Mouse (Mus musculus): ENCODE data around the gene Ski. TPM values are rescaled to one million over a fixed set of nuclear protein-coding genes. Genes with fewer than 3 reads are reported as not detected.
A peak's percentile ranks its signal among the peaks of the same experiment; 100 is the strongest.

Gene Ski
- total and polyA plus RNA-seq, 3 experiments, result 34.9 to 56.8 (median 56.7) TPM

- H3K27me3 ChIP-seq (ENCODE audit: control insufficient read depth, insufficient read depth, low read length), result no peaks in the 10 kb centered on the region
- H3K4me3 ChIP-seq, result no peak overlapping the region
- intact Hi-C loops (cut with DNase I), result no loop called here
- TF ChIP-seq POLR2A (IDR thresholded peaks at IDR 0.05; ENCODE audit: insufficient read depth, low read depth, low read length), result no peak
- TF ChIP-seq EP300 (IDR thresholded peaks at IDR 0.05; ENCODE audit: insufficient read depth, low read depth, low read length), result no peak
- TF ChIP-seq CTCF (IDR thresholded peaks at IDR 0.05), result no peak
- H3K9ac ChIP-seq (ENCODE audit: low read depth, low read length), result no peak overlapping the region
- H3K79me2 ChIP-seq (replicated peaks; ENCODE audit: control insufficient read depth, insufficient read depth, low read length), result peaks cover 12% of the 10 kb centered on the region
- 92% methylated on average over 8 of the region's 8 CpGs for WGBS
- DNase-seq, result no peak
- H3K27ac ChIP-seq, result no peak overlapping the region
- peaks cover 5% of the 10 kb centered on the region for H3K36me3 ChIP-seq (ENCODE audit: control insufficient read depth, insufficient read depth, low read length)
- H3K4me1 ChIP-seq (ENCODE audit: control insufficient read depth, insufficient read depth, low read length), result peaks cover 62% of the 10 kb centered on the region
Observed at GRCm38 (mm10) chr4:155168835-155169252, 53.5 kb downstream of the Ski start.

- Histone ChIP-seq H3K79me2 (replicated peaks; ENCODE audit: control insufficient read depth, insufficient read depth, low read length) (peaks cover 13% of the 10 kb centered on the region), H3K9ac (ENCODE audit: low read depth, low read length) (no peak overlapping the region), H3K36me3 (ENCODE audit: control insufficient read depth, insufficient read depth, low read length) (peaks cover 7% of the 10 kb centered on the region), H3K4me3 (no peak overlapping the region), H3K27ac (no peak overlapping the region), H3K4me1 (ENCODE audit: control insufficient read depth, insufficient read depth, low read length) (peaks cover 62% of the 10 kb centered on the region), H3K27me3 (ENCODE audit: control insufficient read depth, insufficient read depth, low read length) (no peaks in the 10 kb centered on the region)
- DNase-seq, result no peak
- TF ChIP-seq POLR2A (IDR thresholded peaks at IDR 0.05; ENCODE audit: insufficient read depth, low read depth, low read length) (no peak), CTCF (IDR thresholded peaks at IDR 0.05) (no peak), EP300 (IDR thresholded peaks at IDR 0.05; ENCODE audit: insufficient read depth, low read depth, low read length) (no peak)
- intact Hi-C loops (cut with DNase I), result loop anchor here (2.0 kb wide), 1 partner anchor 21 kb away; no protein-coding TSS in a partner anchor
Observed at GRCm38 (mm10) chr4:155165861-155166260, 56.5 kb downstream of the Ski start.

GRCm38 (mm10) chr4:155164550-155164949, 57.8 kb downstream of the Ski start:
- peaks cover 60% of the 10 kb centered on the region for H3K4me1 ChIP-seq (ENCODE audit: control insufficient read depth, insufficient read depth, low read length)
- DNase-seq, result peak; percentile 80 to 87
- H3K4me3 ChIP-seq, result no peak overlapping the region
- H3K9ac ChIP-seq (ENCODE audit: low read depth, low read length), result no peak overlapping the region
- peaks cover 7% of the 10 kb centered on the region for H3K36me3 ChIP-seq (ENCODE audit: control insufficient read depth, insufficient read depth, low read length)
- peaks cover 11% of the 10 kb centered on the region for H3K79me2 ChIP-seq (replicated peaks; ENCODE audit: control insufficient read depth, insufficient read depth, low read length)
- no peaks in the 10 kb centered on the region for H3K27me3 ChIP-seq (ENCODE audit: control insufficient read depth, insufficient read depth, low read length)
- TF ChIP-seq CTCF (IDR thresholded peaks at IDR 0.05) (no peak), EP300 (IDR thresholded peaks at IDR 0.05; ENCODE audit: insufficient read depth, low read depth, low read length) (peak; percentile 91; the same call in 1 of the 2 replicates)
- H3K27ac ChIP-seq, result peak overlapping the region; percentile 69
- intact Hi-C loops (cut with DNase I), result loop anchor here (2.0 kb wide), 1 partner anchor 22 kb away; no protein-coding TSS in a partner anchor
- WGBS, result 14% methylated on average over 6 of the region's 6 CpGs

- no peaks in the 10 kb centered on the region for H3K27me3 ChIP-seq (ENCODE audit: control insufficient read depth, insufficient read depth, low read length)
- no peak for DNase-seq
- TF ChIP-seq CTCF (IDR thresholded peaks at IDR 0.05), result no peak
- no peak for TF ChIP-seq EP300 (IDR thresholded peaks at IDR 0.05; ENCODE audit: insufficient read depth, low read depth, low read length)
- no peak for TF ChIP-seq POLR2A (IDR thresholded peaks at IDR 0.05; ENCODE audit: insufficient read depth, low read depth, low read length)
- no peak overlapping the region for H3K4me3 ChIP-seq
- H3K9ac ChIP-seq (ENCODE audit: low read depth, low read length), result no peak overlapping the region
- H3K36me3 ChIP-seq (ENCODE audit: control insufficient read depth, insufficient read depth, low read length), result peaks cover 7% of the 10 kb centered on the region
- peak overlapping the region; percentile 29; the same call in 1 of the 2 replicates for H3K27ac ChIP-seq
- H3K79me2 ChIP-seq (replicated peaks; ENCODE audit: control insufficient read depth, insufficient read depth, low read length), result peaks cover 11% of the 10 kb centered on the region
- 60% methylated on average over 8 of the region's 8 CpGs for WGBS
- H3K4me1 ChIP-seq (ENCODE audit: control insufficient read depth, insufficient read depth, low read length), result peaks cover 54% of the 10 kb centered on the region
- intact Hi-C loops (cut with DNase I), result loop anchor here (2.0 kb wide), 1 partner anchor 23 kb away; no protein-coding TSS in a partner anchor
Observed at GRCm38 (mm10) chr4:155163685-155164084, 58.7 kb downstream of the Ski start.

GRCm38 (mm10) chr4:155163320-155163651, 59.1 kb downstream of the Ski start:
- Histone ChIP-seq H3K27me3 (ENCODE audit: control insufficient read depth, insufficient read depth, low read length) (no peaks in the 10 kb centered on the region), H3K4me1 (ENCODE audit: control insufficient read depth, insufficient read depth, low read length) (peaks cover 52% of the 10 kb centered on the region), H3K36me3 (ENCODE audit: control insufficient read depth, insufficient read depth, low read length) (peaks cover 7% of the 10 kb centered on the region), H3K9ac (ENCODE audit: low read depth, low read length) (no peak overlapping the region), H3K4me3 (no peak overlapping the region), H3K79me2 (replicated peaks; ENCODE audit: control insufficient read depth, insufficient read depth, low read length) (peaks cover 11% of the 10 kb centered on the region), H3K27ac (peak overlapping the region; percentile 40)
- no peak for DNase-seq
- intact Hi-C loops (cut with DNase I), result no loop called here
- TF ChIP-seq EP300 (IDR thresholded peaks at IDR 0.05; ENCODE audit: insufficient read depth, low read depth, low read length) (no peak), CTCF (IDR thresholded peaks at IDR 0.05) (no peak), POLR2A (IDR thresholded peaks at IDR 0.05; ENCODE audit: insufficient read depth, low read depth, low read length) (no peak)
- WGBS, result 12% methylated on average over 4 of the region's 4 CpGs

- Histone ChIP-seq H3K4me1 (ENCODE audit: control insufficient read depth, insufficient read depth, low read length) (peaks cover 49% of the 10 kb centered on the region), H3K27ac (peak overlapping the region; percentile 40), H3K36me3 (ENCODE audit: control insufficient read depth, insufficient read depth, low read length) (peaks cover 7% of the 10 kb centered on the region), H3K4me3 (no peak overlapping the region), H3K9ac (ENCODE audit: low read depth, low read length) (no peak overlapping the region), H3K27me3 (ENCODE audit: control insufficient read depth, insufficient read depth, low read length) (no peaks in the 10 kb centered on the region), H3K79me2 (replicated peaks; ENCODE audit: control insufficient read depth, insufficient read depth, low read length) (peaks cover 10% of the 10 kb centered on the region)
- 0 out of 2 replicates have a peak, but pooled peaks have one; percentile 15 for TF ChIP-seq EP300 (IDR thresholded peaks at IDR 0.05; ENCODE audit: insufficient read depth, low read depth, low read length)
- TF ChIP-seq CTCF (IDR thresholded peaks at IDR 0.05), result no peak
- TF ChIP-seq POLR2A (IDR thresholded peaks at IDR 0.05; ENCODE audit: insufficient read depth, low read depth, low read length), result no peak
- intact Hi-C loops (cut with DNase I), result no loop called here
- DNase-seq, result peak in 1 of 2 experiments; percentile 55
- WGBS, result 31% methylated on average over 7 of the region's 7 CpGs
Observed at GRCm38 (mm10) chr4:155162433-155163319, 59.7 kb downstream of the Ski start.

Measured in heart, adult 2 months (tissue).